Mouse (Mus musculus): ENCODE results near the gene Ppat. TPM values are rescaled to one million over a fixed set of nuclear protein-coding genes. Genes with fewer than 3 reads are reported as not detected.

Ppat gene
- polyA plus RNA-seq (2014; fragmentation: Nextera tagmentation; extraction: Ambion mirVana): 29.1 and 31.6 TPM in 2 replicates

DNA sequence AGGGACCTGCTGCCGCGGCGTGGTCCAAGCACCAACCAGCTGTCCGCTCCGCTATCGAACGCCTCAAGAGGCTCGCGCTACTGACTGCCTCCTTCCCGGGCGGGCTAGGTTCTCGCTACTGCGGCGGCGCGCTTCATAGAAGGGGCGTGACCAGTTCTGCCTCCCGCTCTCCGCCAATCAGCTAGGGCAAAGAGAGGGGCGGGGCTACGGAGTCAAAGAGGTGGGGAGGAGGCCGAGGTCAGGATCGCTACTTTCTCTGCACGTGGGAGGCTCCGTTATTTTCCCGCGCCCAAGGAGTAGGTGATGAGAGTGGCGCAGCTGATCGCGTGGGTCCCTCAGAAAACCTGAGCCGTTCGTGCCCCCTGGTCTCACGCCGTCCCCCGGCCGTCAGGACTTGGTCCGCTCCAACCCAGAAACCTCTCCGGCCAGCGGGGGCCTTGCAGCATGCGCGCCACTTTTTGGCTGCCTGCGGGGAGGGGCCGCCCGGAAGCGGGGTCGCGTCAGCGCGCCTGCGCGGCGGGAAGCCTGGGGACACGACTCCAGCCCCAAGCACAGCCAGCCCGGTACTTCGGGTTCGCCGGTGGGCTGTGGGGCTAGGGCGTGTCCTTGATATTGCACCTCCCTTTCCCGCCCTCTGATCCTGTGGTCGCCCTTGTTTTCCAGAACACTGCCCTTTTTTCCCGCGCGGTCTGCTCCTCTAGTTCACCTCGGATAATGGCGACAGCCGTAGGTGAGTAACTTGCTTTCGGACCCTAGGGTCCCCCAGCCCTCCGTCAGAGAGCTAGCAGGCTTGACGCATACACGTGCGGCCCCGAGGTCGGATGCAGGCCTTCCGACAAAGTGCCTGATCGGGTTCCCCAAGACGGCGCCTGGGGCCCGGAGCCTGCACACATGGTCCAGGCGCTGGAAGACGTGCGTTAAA lies at the start of gene Ppat, which contains the start of gene Paics:
Ppat (minus strand) TSS at position 473 of the 922 bp plus-strand sequence.
Paics (plus strand) TSS at position 202 of the 922 bp plus-strand sequence.
- peak within 1 kb of the TSS; percentile 82 for H3K4me2 ChIP-seq (replicated peaks; ENCODE audit: low read depth, low read length)
- under 1% methylated on average over 80 of the region's 81 CpGs for WGBS
- peak; percentile 96 for ATAC-seq (ENCODE audit: insufficient number of reproducible peaks, insufficient read depth, low FRiP score, low read depth)
- H3K27ac ChIP-seq (ENCODE audit: low read length): peak within 1 kb of the TSS; percentile 88
- H3K4me3 ChIP-seq (ENCODE audit: low read depth, low read length): peak within 1 kb of the TSS; percentile 70
- peak within 1 kb of the TSS; percentile 66 for H3K9ac ChIP-seq (replicated peaks; ENCODE audit: low read depth, low read length)
- peaks cover 10% of the 10 kb centered on the region; the same call in 1 of the 2 replicates for H3K36me3 ChIP-seq (ENCODE audit: control insufficient read depth, insufficient read depth, low read length)
- H3K27me3 ChIP-seq (ENCODE audit: control insufficient read depth, insufficient read depth, low read length): no peaks in the 10 kb centered on the region
- H3K4me1 ChIP-seq (ENCODE audit: control insufficient read depth, insufficient read depth, low read length): peaks cover 25% of the 10 kb centered on the region
- no peaks in the 10 kb centered on the region for H3K9me3 ChIP-seq (ENCODE audit: control insufficient read depth, low read depth, low read length)

DNA sequence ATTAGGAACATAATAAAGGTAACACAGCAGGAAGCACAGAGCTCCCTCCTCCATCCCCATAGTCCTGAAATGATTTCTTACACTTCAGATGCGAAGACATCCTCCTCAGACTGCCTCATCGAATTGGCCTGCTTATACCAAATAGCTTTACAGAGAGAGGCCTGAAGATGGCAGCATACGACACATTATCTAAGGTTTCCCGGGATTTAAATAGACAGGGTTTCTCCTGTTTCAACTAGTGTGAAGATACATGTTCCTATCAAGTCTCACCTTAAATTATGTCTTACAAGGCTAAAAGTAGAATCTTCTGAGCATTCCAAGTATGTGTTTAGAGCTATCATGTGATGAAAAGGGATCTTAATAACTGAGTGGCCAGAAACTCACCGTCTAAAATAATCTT lies 47.0 kb upstream of the Ppat start:
- Histone ChIP-seq H3K4me3 (ENCODE audit: low read depth, low read length) (no peak overlapping the region), H3K27me3 (ENCODE audit: control insufficient read depth, insufficient read depth, low read length) (no peaks in the 10 kb centered on the region), H3K36me3 (ENCODE audit: control insufficient read depth, insufficient read depth, low read length) (peaks cover 46% of the 10 kb centered on the region), H3K9ac (replicated peaks; ENCODE audit: low read depth, low read length) (no peak overlapping the region), H3K4me1 (ENCODE audit: control insufficient read depth, insufficient read depth, low read length) (no peaks in the 10 kb centered on the region), H3K4me2 (replicated peaks; ENCODE audit: low read depth, low read length) (no peak overlapping the region), H3K9me3 (ENCODE audit: control insufficient read depth, low read depth, low read length) (no peaks in the 10 kb centered on the region), H3K27ac (ENCODE audit: low read length) (no peak overlapping the region)
- 40% methylated on average over 5 of the region's 5 CpGs for WGBS
- no peak for ATAC-seq (ENCODE audit: insufficient number of reproducible peaks, insufficient read depth, low FRiP score, low read depth)

DNA sequence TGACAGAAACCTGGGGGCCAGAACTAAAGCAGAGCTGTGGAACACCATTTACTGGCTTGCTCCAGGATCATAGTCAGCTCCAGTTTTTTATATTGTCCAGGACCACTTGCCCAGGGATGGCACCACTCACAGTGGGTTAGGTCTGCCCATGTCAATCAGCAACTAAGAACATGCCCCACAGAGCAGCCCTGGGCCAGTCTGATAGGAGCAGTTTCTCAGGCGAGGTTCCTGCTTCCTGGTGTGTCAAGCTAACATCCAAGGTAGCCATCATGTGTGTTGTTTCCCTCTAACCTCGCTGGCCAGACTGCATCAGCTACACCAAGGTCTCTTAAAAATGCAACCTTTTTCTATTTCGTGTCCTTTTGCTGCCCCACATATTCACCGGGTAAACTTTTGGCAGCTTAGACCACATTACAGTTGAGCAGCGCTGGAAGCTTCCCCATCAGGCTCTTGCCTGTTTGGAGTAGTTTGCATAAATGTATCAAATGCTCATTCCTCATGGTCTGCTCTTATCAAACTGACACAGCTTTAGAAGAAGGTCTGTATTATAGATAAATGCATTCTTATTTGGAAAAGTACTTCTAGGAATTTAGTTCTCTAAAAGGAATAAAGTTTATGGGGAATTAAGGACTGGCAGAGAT lies 41.9 kb upstream of the Ppat start:
- WGBS: 93% methylated on average over 5 of the region's 5 CpGs
- no peaks in the 10 kb centered on the region for H3K9me3 ChIP-seq (ENCODE audit: control insufficient read depth, low read depth, low read length)
- ATAC-seq (ENCODE audit: insufficient number of reproducible peaks, insufficient read depth, low FRiP score, low read depth): no peak

DNA sequence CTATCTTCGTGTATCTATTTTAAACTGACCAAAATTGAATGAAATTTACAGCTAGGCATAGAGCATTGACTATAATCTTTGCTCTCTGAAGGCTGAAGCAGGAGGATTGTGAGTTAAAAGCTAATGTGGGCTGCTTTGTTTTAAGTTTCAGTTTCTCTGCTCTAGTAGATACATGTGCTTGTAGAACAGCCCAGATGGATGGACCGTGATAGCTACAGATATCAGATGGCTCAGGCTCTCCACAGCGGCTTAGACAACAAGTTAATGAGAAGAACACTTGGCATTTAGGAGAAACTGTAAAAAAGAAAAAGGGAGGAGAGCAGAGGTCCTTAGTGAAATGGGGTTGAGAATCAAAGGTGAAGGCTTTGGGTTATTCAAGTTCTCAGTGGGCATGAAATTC lies 39.4 kb upstream of the Ppat start:
- no peaks in the 10 kb centered on the region for H3K9me3 ChIP-seq (ENCODE audit: control insufficient read depth, low read depth, low read length)
- WGBS: 88% methylated on average over 3 of the region's 3 CpGs
- H3K36me3 ChIP-seq (ENCODE audit: control insufficient read depth, insufficient read depth, low read length): peaks cover 67% of the 10 kb centered on the region

More for the DNA sequence above, 41.9 kb upstream of the Ppat start:
- Histone ChIP-seq H3K27ac (ENCODE audit: low read length) (no peak overlapping the region), H3K4me2 (replicated peaks; ENCODE audit: low read depth, low read length) (no peak overlapping the region), H3K36me3 (ENCODE audit: control insufficient read depth, insufficient read depth, low read length) (peaks cover 72% of the 10 kb centered on the region), H3K9ac (replicated peaks; ENCODE audit: low read depth, low read length) (no peak overlapping the region), H3K4me1 (ENCODE audit: control insufficient read depth, insufficient read depth, low read length) (no peaks in the 10 kb centered on the region), H3K27me3 (ENCODE audit: control insufficient read depth, insufficient read depth, low read length) (no peaks in the 10 kb centered on the region), H3K4me3 (ENCODE audit: low read depth, low read length) (no peak overlapping the region)

DNA sequence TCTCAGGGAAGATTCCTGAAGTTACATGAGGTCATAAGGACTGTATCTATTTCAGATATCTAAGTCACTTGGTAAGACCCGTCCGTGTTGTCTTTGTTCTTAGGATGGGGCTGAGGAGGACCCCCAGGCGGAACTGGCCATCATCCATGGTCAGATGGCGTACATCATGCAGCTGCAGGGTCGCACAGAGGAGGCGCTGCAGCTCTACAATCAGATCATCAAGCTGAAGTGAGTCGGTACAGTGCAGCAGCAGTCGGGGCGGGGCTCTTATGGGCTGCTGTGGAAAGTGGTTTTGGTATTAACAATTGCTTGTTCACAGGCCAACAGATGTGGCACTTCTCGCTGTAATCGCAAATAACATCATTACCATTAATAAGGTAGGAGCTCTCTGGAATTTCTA lies 32.6 kb upstream of the Ppat start:
- H3K9ac ChIP-seq (replicated peaks; ENCODE audit: low read depth, low read length): no peak overlapping the region
- H3K36me3 ChIP-seq (ENCODE audit: control insufficient read depth, insufficient read depth, low read length): peaks cover 61% of the 10 kb centered on the region
- H3K9me3 ChIP-seq (ENCODE audit: control insufficient read depth, low read depth, low read length): no peaks in the 10 kb centered on the region
- no peaks in the 10 kb centered on the region for H3K27me3 ChIP-seq (ENCODE audit: control insufficient read depth, insufficient read depth, low read length)
- no peak overlapping the region for H3K27ac ChIP-seq (ENCODE audit: low read length)
- H3K4me1 ChIP-seq (ENCODE audit: control insufficient read depth, insufficient read depth, low read length): no peaks in the 10 kb centered on the region
- no peak overlapping the region for H3K4me3 ChIP-seq (ENCODE audit: low read depth, low read length)
- 90% methylated on average over 11 of the region's 11 CpGs for WGBS
- no peak for ATAC-seq (ENCODE audit: insufficient number of reproducible peaks, insufficient read depth, low FRiP score, low read depth)
- no peak overlapping the region for H3K4me2 ChIP-seq (replicated peaks; ENCODE audit: low read depth, low read length)

More for the DNA sequence above, 39.4 kb upstream of the Ppat start:
- ATAC-seq (ENCODE audit: insufficient number of reproducible peaks, insufficient read depth, low FRiP score, low read depth): no peak
- H3K4me3 ChIP-seq (ENCODE audit: low read depth, low read length): no peak overlapping the region
- H3K4me2 ChIP-seq (replicated peaks; ENCODE audit: low read depth, low read length): no peak overlapping the region
- H3K4me1 ChIP-seq (ENCODE audit: control insufficient read depth, insufficient read depth, low read length): no peaks in the 10 kb centered on the region
- H3K27me3 ChIP-seq (ENCODE audit: control insufficient read depth, insufficient read depth, low read length): no peaks in the 10 kb centered on the region
- no peak overlapping the region for H3K27ac ChIP-seq (ENCODE audit: low read length)
- H3K9ac ChIP-seq (replicated peaks; ENCODE audit: low read depth, low read length): no peak overlapping the region

DNA sequence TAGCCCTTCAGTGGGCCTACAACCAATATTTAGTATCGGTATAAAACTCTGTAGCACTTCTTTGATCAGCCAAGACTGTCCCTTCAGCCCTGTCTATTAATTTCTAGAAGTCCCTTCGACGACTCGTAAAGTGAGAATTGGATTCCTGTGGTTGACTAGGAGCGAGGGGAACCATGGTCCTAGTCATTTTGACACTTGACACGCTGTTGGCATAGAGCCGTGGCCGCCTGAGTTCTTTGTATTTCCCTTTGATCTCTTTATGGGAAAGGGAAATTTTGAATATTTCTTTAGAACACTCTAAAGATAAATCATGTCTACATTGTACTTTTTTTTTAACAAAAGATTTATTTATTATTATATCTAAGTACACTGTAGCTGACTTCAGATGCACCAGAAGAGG lies 24.4 kb upstream of the Ppat start:
- Histone ChIP-seq H3K9me3 (ENCODE audit: control insufficient read depth, low read depth, low read length) (no peaks in the 10 kb centered on the region), H3K36me3 (ENCODE audit: control insufficient read depth, insufficient read depth, low read length) (peaks cover 20% of the 10 kb centered on the region), H3K4me2 (replicated peaks; ENCODE audit: low read depth, low read length) (peak overlapping the region; percentile 66), H3K4me3 (ENCODE audit: low read depth, low read length) (peak overlapping the region; percentile 89), H3K27ac (ENCODE audit: low read length) (no peak overlapping the region), H3K9ac (replicated peaks; ENCODE audit: low read depth, low read length) (no peak overlapping the region), H3K4me1 (ENCODE audit: control insufficient read depth, insufficient read depth, low read length) (peaks cover 5% of the 10 kb centered on the region; the same call in 1 of the 2 replicates), H3K27me3 (ENCODE audit: control insufficient read depth, insufficient read depth, low read length) (no peaks in the 10 kb centered on the region)
- WGBS: 87% methylated on average over 8 of the region's 8 CpGs
- no peak for ATAC-seq (ENCODE audit: insufficient number of reproducible peaks, insufficient read depth, low FRiP score, low read depth)

DNA sequence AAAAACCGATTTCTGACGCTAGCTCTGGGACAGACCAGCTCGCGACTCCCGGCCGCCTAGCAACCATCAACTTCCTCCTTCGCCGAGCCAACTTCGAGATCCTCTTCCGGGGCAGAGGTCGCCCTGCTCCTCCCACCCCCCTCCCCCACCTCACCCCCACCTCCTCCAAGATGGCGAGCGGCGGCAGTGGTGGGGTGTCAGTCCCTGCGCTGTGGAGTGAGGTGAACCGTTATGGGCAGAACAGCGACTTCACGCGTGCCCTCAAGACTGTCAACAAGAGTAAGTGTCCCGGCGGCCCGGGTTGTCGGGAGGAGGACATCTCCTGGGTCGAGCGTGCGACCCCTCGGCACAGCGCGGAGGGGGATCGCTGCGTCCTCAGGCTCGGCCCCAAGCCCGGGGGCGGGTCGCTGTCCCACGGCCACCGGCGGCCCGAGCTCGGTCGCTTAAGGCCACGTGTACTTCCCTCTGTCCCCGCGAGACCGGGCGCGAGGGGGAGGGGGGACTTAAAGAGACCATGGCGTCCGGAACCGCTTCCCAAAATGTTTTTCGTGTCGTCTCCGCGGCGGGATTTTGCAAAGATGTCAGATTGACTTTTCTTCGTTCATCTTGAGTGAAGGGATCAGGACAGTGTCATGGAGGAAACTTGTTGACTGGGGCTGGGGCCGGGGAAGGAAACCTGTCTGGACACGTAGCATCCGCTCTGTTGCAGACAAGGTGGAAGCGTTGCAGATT lies 23.3 kb upstream of the Ppat start, which contains the start of gene Srp72:
Srp72 (plus strand) TSS at position 130 of the 732 bp plus-strand sequence.
- peak within 1 kb of the TSS; percentile 77 for H3K4me2 ChIP-seq (replicated peaks; ENCODE audit: low read depth, low read length)
- H3K27ac ChIP-seq (ENCODE audit: low read length): peak within 1 kb of the TSS; percentile 84
- WGBS: under 1% methylated on average over 60 of the region's 60 CpGs
- peaks cover 5% of the 10 kb centered on the region; the same call in 1 of the 2 replicates for H3K4me1 ChIP-seq (ENCODE audit: control insufficient read depth, insufficient read depth, low read length)
- H3K36me3 ChIP-seq (ENCODE audit: control insufficient read depth, insufficient read depth, low read length): peaks cover 18% of the 10 kb centered on the region
- H3K4me3 ChIP-seq (ENCODE audit: low read depth, low read length): peak within 1 kb of the TSS; percentile 89
- H3K9ac ChIP-seq (replicated peaks; ENCODE audit: low read depth, low read length): peak within 1 kb of the TSS; percentile 85
- H3K27me3 ChIP-seq (ENCODE audit: control insufficient read depth, insufficient read depth, low read length): no peaks in the 10 kb centered on the region
- no peaks in the 10 kb centered on the region for H3K9me3 ChIP-seq (ENCODE audit: control insufficient read depth, low read depth, low read length)
- peak; percentile 94 for ATAC-seq (ENCODE audit: insufficient number of reproducible peaks, insufficient read depth, low FRiP score, low read depth)

DNA sequence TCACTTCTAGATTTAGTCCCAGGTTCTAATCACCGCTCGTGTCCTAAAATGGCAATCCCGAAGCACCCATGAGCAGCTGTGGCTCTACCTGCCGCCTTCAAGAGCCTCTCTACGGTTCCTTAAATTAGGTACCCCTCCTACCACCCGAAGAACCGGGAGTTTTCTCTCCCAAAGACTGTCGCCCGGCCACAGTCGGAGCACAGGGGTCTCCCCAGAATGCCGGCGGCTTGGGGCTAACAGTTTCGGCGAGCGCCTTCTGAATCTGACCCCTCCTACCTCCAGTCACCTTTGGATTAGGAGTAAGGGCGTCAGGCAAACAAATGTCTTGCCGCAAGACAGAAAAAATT lies 22.8 kb upstream of the Ppat start:
- peak overlapping the region; percentile 89 for H3K4me3 ChIP-seq (ENCODE audit: low read depth, low read length)
- ATAC-seq (ENCODE audit: insufficient number of reproducible peaks, insufficient read depth, low FRiP score, low read depth): 0 out of 2 replicates have a peak, but pooled peaks have one; percentile 5
- peaks cover 5% of the 10 kb centered on the region; the same call in 1 of the 2 replicates for H3K4me1 ChIP-seq (ENCODE audit: control insufficient read depth, insufficient read depth, low read length)
- H3K27me3 ChIP-seq (ENCODE audit: control insufficient read depth, insufficient read depth, low read length): no peaks in the 10 kb centered on the region
- H3K36me3 ChIP-seq (ENCODE audit: control insufficient read depth, insufficient read depth, low read length): peaks cover 18% of the 10 kb centered on the region
- WGBS: 2% methylated on average over 17 of the region's 17 CpGs
- no peak overlapping the region for H3K27ac ChIP-seq (ENCODE audit: low read length)
- H3K9ac ChIP-seq (replicated peaks; ENCODE audit: low read depth, low read length): peak overlapping the region; percentile 55
- no peaks in the 10 kb centered on the region for H3K9me3 ChIP-seq (ENCODE audit: control insufficient read depth, low read depth, low read length)
- peak overlapping the region; percentile 77 for H3K4me2 ChIP-seq (replicated peaks; ENCODE audit: low read depth, low read length)

Data from stomach, embryonic 14.5 days (tissue).